Mouse (Mus musculus): Measurements from ENCODE around the gene Sh3tc1. TPM values are rescaled to one million over a fixed set of nuclear protein-coding genes. Genes with fewer than 3 reads are reported as not detected.

Gene Sh3tc1
- total RNA-seq (2015) (6.6 and 6.8 TPM in 2 replicates), total RNA-seq (2017) (13.1 and 14.4 TPM in 2 replicates)

DNA sequence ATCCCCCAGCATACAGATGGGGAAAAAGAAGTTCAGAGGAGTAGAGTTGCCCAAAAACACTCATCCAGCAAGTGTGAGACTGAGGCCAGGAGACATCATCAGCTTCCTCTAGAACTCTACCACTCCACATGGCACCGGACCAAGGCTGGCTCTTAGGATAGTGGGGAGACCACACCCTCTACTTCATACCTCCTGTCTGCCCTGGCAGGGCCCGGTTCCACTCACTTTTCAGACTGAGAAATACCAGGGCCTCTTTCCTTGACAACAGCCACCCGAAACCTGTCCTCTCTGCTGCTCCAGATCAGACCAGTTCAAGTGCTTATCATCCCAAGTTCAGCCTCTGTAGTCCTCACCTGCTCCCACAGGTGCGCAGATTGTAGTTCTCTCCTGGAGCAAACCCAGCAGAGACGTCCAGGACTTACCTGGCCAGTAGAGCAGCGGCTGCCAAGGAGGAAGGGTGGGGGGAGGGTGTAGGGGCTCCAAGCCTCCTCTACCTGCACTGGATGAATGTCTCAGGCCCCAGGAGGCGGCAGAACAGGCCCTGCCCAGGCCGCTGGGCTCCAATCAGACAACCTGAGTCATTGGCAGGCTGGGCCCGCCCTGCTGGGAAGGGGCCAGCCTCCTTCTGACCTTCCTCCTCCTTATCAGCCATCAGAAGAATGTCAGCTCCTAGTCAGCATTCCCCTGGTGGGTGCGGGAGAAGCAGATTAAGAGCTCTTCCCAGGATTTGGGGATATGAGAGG, at the start of gene Sh3tc1:
Gene Sh3tc1 (minus strand): TSS at position 452 of the 743 bp plus-strand sequence.
- no peak for ATAC-seq (ENCODE audit: poor library complexity, severe bottlenecking)

DNA sequence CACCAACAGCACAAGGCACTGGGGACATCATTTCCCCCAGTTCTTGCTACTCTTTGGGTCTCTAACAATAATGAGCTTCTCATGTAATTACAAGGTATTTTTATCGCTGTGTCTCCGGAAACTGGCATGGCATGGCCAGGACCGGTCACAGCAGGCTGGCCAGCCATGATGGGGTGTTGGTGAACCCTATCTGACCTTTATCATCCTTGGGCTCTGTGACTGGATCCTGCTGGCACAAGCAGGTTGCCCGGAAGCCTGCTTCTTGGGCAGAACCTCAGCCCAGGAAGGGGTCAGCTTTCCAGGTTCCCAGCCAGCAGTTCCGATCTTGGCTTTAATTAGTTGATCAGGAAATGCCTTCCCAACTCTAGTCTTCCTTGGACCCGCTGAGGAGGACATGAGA, 48.9 kb upstream of the Sh3tc1 start:
- no peak for ATAC-seq (ENCODE audit: poor library complexity, severe bottlenecking)

DNA sequence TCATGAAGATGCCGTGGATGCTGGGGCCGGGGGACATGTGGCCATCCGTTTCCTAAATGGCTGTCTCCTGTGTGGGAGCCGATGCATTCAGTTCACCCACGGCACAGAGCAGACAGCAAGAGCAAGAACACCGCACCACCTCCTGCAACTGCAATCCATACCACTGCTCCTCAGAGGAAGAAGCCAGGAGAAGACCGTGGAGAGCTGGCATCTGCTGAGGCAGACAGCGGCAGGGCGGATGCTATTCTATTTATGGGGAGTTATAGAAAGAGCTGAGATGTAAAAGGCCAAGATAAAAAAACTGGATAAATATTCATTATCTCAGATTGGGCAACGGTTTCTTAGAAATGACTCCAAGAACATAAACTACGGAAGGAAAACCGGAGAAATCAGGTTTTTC, 48.1 kb upstream of the Sh3tc1 start:
- ATAC-seq (ENCODE audit: poor library complexity, severe bottlenecking), result no peak

DNA sequence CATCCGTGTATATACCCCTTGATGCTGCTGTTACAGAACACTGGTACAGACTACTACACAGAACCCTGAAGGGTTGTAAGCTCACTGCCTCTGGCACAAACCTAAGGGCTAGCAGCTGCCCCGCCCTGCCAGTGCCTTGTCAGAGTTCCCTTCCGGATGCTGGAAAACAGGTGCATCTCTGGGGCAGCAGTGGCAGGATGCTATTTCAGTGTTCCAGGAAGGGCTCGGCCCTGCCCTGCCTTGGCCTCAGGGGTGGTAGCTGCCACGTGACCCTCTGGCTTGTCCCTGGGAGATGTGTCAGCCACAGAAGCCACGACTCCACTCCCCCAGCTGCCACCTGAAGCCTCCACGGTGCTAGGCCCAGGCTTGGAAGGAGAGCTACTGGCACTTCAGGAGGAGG, 46.1 kb upstream of the Sh3tc1 start:
- no peak for ATAC-seq (ENCODE audit: poor library complexity, severe bottlenecking)

DNA sequence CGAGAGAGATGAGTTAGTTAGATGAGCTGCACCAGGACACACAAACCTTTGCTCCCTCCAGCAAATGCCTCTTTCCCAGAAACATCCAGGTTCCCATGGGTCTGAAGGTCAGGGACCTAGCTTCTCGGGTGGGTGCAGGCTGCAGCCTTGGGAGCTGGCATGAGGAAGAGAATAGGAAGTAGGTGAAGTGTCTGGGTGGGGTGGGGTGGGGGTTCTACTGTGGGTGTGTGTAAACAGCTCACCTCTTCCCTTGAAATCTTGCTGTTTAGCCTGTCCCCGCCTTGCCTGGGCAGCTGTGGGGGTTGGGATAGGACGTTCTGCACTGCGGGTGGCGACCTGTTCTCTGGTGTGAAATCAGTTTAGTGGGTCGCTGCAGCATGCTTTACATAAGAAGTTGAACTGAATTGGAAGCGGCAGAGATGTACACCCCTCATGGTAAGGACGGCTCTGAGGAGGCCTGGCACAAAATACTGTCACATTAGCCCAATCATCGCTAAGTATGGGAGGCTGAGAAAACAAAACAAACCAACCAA, 42.9 kb upstream of the Sh3tc1 start:
- no peak for ATAC-seq (ENCODE audit: poor library complexity, severe bottlenecking)

DNA sequence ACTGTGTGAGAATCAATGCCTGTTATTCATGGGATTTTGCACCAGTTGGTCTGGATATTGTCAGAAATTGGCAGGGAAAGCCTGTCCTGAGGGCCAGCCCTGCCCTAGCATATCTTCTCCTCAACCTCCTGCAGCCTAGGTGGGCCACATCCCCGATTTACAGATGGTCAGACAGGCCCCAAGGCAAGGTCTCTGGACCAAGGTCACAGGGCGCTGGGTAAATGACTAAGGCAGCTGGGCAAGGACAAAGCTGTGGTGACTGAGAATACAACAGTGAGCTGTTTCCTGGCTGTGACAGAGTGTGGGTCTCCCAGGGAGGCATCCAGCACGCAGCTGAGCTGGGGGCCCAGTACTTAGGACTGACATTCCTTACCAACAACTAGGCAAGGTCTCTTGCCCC, 41.3 kb upstream of the Sh3tc1 start:
- ATAC-seq (ENCODE audit: poor library complexity, severe bottlenecking), result no peak

DNA sequence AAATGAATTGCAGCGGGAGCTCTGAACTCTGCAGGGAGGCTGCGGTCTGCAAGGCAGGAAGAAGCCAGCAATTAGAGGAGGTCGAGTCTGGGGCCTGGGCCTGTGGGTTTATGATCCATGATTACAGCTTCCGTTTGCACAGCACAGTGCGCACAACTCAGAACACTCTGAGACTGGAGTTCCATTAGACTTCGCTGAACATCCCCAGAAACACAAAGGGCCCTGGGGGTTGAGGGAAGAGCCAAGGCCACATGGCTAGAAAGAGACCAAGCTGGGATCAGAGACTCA, 34.3 kb upstream of the Sh3tc1 start:
- no peak for ATAC-seq (ENCODE audit: poor library complexity, severe bottlenecking)

DNA sequence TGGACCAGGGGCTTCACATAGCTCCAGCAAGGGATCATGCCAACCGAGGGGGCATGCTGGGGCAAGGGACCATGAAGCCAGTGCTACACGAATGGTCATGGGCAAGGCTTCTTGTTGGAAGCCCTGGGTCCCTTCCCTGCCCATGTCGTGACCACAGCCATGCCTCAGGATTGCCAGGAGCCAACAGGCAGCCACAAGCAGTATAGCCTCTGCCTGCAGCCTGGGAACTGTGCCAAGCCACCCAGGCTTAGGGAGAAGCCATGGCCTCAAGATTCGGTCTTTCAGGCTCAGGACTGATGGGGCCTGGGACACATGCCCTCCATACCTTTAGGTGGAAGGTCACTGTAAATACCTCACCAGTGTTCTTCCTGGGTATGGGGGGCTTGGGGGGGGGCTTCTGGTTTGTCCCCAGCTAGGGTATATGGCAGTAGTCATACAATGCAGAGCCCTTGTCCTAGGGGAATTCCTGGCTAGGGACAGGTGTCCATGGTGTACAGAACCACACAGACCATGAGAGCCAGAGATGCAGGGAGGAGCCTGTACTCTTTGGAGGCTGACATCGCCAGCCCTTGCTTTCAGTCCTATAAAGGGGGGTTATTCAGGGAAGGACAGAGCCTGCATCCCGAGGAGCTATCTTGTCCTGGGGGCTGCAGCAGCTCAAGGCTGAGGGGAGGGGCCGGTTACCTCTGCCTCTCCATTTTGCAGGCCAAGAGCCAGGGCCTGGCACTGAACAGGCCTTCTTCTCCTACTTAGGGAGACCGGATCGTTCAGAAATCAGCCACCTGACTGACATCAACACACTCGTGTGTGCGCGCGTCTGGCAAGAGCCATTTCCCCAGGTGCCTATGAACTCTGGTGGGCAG, 33.7 kb upstream of the Sh3tc1 start:
- no peak for ATAC-seq (ENCODE audit: poor library complexity, severe bottlenecking)

DNA sequence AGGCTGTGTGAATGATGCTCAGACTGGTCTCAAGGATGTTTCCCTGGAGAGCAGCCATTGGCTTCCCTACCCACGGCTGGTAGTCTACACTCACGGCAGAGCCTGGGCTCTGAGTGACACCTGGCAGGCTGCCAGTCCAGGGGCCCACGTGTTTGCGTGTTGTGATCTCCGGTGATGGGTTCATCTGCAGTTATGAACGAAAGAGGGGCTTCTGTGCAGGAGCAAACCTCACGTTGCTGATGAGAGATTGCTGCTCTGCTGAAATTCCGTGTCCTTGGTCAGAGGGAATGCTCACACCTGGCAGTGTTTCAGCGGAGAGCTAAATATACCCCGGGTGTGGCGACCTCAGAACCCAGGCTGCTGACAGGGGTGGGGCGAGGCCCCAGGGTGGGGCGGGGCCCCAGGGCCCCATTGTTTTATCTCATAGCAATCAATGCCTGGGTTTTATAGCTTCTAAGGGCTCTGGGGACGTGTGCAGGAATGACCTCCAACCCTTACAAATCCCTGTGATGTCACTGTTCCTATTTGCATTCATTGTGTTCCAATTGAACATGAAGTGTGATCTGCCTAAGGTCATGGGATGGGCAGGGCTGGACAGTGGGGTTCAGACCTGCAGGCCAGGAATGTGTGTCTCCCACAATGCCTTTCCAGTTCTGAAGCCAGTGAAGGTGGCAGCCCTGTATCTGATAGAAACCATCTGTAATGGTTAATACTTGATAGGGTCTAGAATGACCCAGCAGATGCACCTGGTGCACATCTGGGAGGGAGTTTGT, 31.3 kb upstream of the Sh3tc1 start:
- ATAC-seq (ENCODE audit: poor library complexity, severe bottlenecking), result no peak

DNA sequence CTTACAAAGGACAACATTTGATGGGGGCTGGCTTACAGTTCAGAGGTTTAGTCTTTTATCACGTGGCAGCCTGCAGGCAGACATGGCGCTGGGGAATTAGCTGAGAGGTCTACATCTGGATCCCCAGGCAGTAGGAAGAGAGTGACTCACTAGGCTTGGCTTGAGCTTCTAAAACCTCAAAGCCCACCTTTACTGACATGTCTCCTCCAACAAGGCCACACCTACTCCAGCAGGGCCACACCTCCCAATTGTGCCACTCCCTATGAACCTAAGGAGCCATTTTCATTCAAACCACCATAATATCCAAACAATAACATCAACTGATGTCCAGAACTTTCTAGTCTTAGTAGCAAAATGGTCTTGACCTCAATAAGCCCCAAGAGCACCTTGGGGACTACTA, 30.5 kb upstream of the Sh3tc1 start:
- ATAC-seq (ENCODE audit: poor library complexity, severe bottlenecking), result no peak

DNA sequence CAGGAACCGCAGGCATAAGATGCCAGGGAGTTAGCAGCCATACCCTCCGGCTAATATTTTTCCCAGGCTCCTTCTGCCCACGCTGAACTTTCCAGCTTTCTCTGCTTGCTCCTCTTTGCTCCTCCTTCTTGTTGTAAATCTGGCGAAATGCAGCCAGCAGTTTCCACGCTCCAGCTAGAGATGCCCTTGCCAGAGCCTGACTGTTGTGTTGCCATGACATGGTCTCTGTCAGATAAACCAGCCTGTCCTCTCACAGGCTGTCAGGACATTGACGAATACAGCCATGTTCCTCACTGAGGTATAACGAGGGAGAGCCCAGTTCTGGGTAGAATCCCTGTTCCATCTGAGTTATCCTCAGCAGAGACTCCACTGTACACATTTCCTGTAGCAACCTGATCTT, 29.2 kb upstream of the Sh3tc1 start:
- no peak for ATAC-seq (ENCODE audit: poor library complexity, severe bottlenecking)

DNA sequence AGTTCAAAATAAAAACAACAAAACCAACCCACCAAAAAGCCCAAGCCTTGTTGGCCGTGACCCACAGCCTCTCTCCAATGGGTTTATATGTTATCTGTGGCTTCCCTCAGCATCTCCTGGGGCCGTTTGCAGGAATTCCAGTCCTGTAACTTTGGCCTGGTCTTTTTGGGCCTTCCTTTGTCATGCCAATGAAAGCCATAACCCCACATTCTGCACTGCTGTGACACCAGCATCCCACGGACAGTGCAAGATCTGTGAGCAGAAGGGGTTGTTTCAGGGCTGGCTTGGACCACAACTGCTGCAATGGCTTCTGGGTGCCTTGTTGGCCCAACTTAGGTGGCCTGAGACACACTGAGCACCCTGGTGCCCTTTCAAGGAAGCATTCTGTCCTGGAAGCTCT, 28.7 kb upstream of the Sh3tc1 start:
- no peak for ATAC-seq (ENCODE audit: poor library complexity, severe bottlenecking)

DNA sequence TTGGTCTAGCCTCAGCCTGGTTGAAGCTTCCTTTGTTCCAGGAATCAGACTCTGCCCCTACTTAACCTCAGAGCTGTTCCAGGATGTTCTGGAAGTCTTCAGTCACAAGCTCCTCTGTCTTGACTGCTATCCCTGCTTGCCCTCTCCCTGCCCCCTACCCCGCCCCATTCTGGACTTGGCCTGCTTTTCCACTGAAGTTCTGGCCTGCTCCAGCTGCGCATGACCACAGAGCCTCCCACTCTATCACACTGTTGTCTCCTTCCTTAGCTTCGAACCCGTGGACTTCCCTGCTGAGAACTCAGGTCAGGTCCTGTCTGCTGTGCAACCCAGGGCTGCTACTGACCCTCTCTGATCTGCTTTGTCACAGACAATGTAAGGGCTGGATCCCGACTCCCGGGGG, 26.1 kb upstream of the Sh3tc1 start:
- no peak for ATAC-seq (ENCODE audit: poor library complexity, severe bottlenecking)

DNA sequence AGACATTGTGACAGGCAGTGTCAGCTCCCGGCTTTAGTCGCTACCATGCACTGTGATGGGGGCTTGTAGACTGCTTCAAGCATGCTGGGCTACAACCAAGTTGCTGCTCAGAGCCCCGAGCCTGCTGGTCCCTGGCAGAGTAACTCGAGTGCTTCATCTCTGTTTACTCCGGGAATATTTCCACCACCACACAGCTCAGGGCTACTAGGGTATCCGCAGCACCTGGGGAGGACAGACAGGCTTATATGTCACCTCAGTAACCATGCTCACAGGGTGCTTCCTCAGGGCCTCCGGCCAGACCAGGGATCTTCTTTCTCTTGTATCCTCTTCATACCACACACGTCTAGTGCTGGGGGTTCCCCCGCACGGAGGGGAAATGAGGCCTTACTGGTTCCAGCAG, 23.1 kb upstream of the Sh3tc1 start:
- ATAC-seq (ENCODE audit: poor library complexity, severe bottlenecking), result no peak

DNA sequence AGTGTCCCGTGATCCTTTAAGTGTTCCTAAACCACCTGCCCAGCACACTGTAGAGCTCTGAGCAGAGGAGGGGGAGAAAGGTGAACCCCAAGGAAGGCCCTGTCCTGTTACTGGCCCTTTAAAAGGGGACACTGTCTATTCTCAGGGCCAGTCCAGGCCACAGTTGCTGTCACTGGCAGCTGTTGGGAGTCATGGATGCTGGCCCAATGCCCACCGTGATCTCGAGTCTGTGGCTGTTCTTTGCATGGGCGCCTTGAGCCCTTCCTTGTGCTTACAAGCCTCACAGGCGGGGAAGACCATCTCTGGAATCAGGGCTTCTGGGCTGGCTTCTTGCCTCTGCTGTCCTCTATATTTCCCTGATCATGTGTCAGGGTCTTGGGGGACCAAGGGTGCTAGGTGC, 22.6 kb upstream of the Sh3tc1 start:
- ATAC-seq (ENCODE audit: poor library complexity, severe bottlenecking), result no peak

DNA sequence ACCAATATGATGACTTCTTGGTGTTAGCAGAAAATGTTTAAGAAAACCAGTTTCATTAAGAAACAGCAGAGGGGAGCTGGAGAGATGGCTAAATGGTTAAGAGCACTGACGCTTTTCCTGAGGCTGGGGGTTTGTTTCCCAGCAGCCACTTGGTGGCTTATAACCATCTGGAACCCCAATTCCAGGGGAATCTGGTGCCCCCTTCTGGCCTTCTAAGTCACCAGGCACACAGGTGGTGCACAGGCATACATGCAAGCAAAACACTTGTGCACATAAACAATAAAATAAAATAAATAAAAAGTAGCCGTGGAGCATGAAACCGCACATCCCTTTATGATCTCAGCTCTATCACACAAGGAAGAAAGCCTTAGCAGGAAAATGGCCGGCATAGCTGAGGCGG, 21.5 kb upstream of the Sh3tc1 start:
- ATAC-seq (ENCODE audit: poor library complexity, severe bottlenecking), result no peak

DNA sequence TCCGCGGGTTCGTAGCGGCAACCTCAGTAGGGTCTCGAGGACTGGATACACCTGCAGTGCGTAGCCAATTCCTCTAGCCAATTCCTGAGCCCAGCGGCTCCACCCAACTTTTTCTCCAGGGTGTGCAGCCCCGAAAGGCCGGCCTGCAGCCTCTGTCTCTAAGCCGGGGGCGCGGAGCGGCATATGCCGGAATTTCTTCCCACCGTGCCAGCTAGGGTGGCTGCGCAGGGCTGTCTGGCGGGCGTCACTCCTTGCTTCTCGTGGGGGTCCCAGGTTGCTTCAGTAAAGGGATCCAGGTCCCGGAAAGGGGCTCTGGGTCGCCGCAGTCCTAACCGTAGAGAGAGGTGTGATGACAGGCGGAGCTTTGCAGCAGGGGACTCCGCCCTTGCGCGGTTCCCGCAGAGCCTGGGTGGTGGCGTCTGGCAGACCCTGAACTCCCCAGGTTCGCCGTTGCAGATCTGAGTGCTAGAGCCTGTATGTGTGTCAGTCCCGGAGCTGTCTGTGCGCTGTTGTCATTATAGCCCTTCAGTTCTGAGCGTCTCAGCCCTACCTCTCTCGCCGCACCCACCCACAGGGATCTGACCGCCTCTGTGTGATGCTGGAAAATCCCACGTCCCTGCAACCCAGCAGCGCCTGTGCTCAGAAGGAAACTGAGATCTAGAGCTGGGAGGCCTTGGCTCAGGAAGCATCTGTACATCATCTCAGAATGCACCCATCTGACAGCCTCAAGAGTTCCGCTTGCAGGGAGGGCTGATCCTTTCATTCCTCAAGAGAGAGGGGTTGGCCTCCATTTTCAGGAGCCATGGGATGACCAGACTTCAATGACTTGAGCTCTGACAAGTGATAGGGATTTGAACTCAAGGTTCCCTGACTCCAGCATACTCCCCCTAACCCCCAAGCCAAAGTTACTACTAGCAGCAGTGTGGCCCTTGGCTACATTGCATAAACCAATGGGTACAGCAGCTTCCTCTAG, 18.6 kb upstream of the Sh3tc1 start:
- ATAC-seq (ENCODE audit: poor library complexity, severe bottlenecking), result no peak

DNA sequence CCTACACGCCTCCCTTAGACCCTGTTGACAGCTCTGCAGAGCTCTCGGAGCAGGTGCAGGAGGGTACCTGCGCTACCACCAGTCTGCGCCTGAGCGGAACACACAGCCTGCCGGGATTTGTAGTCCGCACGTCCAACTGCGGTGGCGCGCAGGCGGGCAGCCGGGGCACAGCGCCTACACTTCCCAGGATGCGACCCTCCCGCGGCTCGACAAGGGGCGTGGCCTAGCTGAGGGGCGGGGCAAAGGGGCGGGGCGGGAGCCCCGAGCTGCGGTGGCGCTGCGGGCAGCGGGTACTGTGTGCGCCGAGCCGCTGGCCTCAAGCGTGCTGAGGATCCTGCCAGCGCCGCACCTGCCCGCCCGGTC, 17.8 kb upstream of the Sh3tc1 start, which contains the start of gene Ablim2:
Gene Ablim2 (plus strand): TSS at position 242 of the 363 bp plus-strand sequence.
- peak; percentile 94 for ATAC-seq (ENCODE audit: poor library complexity, severe bottlenecking)

DNA sequence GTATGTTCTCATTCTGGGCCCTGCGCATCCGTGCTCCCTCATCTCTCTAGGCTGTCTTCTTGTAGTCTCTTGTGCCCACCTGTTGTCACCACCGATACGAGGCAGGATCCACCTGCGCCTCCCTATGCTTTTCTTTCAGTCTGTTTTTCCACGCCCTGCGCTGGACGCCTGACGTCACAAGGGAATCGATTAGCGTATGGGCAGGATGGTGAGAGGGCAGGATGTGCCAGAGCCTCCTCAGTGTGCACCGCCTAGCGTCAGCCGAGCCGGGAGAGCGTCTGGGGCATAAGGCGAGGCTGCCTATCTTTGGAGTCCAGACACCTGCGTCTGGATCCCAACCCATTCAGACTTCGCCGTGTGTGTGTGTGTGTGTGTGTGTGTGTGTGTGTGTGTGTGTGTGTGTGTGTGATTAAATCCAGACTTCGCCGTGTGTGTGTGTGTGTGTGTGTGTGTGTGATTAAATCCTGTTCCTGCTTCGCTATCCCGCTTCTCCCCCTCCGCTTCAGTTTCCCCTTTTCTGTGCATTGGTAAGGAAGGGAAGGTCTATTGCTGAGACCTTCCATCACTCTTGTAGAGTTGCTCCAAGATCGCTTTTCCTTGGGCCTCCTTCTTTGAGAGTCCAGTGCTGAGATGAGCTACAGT, 17.3 kb upstream of the Sh3tc1 start:
- ATAC-seq (ENCODE audit: poor library complexity, severe bottlenecking), result peak; percentile 47

DNA sequence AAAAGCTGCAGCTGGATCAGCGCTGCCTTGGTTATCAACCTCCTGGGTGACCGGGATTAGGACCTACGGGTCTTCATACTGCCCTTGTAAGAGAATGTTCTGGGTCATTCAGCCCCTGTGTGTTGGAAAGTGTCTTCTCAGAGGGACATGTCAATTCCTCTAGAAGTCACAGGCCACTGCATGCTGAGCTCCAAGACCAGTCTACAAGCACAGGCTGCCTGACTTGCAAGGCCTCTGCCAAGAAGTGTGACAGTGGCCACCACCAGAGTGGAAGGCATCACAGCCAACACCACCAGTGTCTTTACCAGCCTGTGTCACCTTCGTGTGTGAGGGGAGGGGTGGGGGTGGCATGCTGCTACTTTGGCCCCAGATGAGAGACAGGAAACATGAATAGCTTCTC, 16.2 kb upstream of the Sh3tc1 start:
- no peak for ATAC-seq (ENCODE audit: poor library complexity, severe bottlenecking)

Measured in megakaryocyte, adult 5-6 weeks (primary cell).